Mouse (Mus musculus): ENCODE results near the gene Rasl10a.

DNA sequence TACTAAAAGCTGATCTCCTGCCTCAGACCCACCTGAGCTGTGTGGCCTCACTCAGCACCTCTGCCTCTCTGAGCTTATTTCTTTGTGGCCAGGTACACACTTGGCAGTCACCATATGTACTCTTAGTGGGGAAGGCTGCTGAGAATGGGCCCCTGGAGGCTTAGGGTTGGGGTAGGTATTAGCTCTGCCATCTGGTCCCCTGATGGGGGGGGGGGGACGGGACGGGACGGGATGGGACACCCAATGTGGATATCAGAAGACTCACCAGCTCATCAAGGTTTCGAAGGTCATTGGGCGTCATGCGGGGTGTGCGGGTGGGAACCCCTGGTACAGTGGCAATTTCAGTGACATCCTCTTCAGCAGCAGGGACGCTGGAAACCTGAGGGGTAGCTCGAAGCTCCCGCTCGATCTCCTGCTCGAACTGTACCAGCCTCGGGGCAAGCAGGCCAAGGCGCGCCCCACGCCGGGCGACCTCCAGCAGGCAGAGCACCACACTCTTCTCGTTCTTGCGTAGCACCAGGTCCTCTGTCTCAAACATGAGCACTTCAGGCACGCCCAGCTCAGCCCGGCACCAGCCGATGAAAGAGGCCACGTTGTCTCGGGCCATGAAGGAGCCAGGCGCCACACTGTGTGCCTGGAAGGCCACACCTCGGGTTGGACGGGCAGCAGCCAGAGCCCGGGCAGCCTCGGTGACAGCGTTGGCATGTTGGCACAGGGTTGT, 5.8 kb downstream of the Rasl10a start:
- TF ChIP-seq GATA1 (IDR thresholded peaks at IDR 0.05; ENCODE audit: low read length): no peak
- TF ChIP-seq TAL1 (IDR thresholded peaks at IDR 0.05; ENCODE audit: low read length): no peak
